Mouse (Mus musculus) heart, embryonic 16.5 days (tissue): Measurements from ENCODE around the gene Prss27. TPM values are rescaled to one million over a fixed set of nuclear protein-coding genes. Genes with fewer than 3 reads are reported as not detected.
A peak's percentile ranks its signal among the peaks of the same experiment; 100 is the strongest.

Source experiments
- ATAC-seq: fragments of 200-750 bp; cut with Nextera tagmentation; replicated peaks from 2 replicates; pipeline ENCODE4 v1.8.0; 2017; ENCODE audit warnings: moderate number of reproducible peaks; ENCODE audit not compliant: insufficient read depth, low FRiP score; ENCODE audit errors: extremely low read depth
- H3K27ac ChIP-seq: fragments of 300-500 bp; sonication (generic); 2 replicates; pipeline ENCODE4 v1.5.1; 2014; ENCODE audit warnings: mild to moderate bottlenecking, low read length, control low read depth, moderate library complexity
- H3K27me3 ChIP-seq: fragments of 300-500 bp; sonication (generic); 2 replicates; pipeline ENCODE4 v1.6.1; 2014; ENCODE audit warnings: low read length, mixed read lengths; ENCODE audit not compliant: control insufficient read depth, insufficient read depth
- H3K36me3 ChIP-seq: fragments of 300-500 bp; sonication (generic); 2 replicates; pipeline ENCODE4 v1.6.1; 2014; ENCODE audit not compliant: control insufficient read depth, insufficient read depth
- H3K4me1 ChIP-seq: fragments of 300-500 bp; sonication (generic); 2 replicates; pipeline ENCODE4 v1.6.1; 2014; ENCODE audit warnings: low read length, mixed read lengths; ENCODE audit not compliant: control insufficient read depth, insufficient read depth
- H3K4me2 ChIP-seq: fragments of 300-500 bp; sonication (generic); 2 replicates; pipeline ENCODE4 v1.6.1; 2014; ENCODE audit warnings: low read depth, mild to moderate bottlenecking, control low read depth, low read length
- H3K4me3 ChIP-seq: fragments of 300-500 bp; sonication (generic); 2 replicates; pipeline ENCODE4 v1.5.1; 2014; ENCODE audit warnings: mild to moderate bottlenecking, control low read depth, low read length
- H3K9ac ChIP-seq: fragments of 300-500 bp; sonication (generic); 2 replicates; pipeline ENCODE4 v1.6.1; 2014; ENCODE audit warnings: low read length, control low read depth
- H3K9me3 ChIP-seq: fragments of 300-500 bp; sonication (generic); replicated peaks from 2 replicates; pipeline ENCODE4 v1.6.1; 2016; ENCODE audit warnings: low read length; ENCODE audit not compliant: control insufficient read depth
- WGBS: fragments of 180-500 bp; shearing (Covaris S2); extraction: QIAGEN DNeasy Blood & Tissue Kit; methylation state at CpG from one replicate; pipeline ENCODE4 v1.1.7; 2014; 5-methylcytosine and 5-hydroxymethylcytosine counted together
- polyA plus RNA-seq: library from polyadenylated mRNA; unstranded; fragments of >200 nt; fragmentation: Nextera tagmentation; extraction: Ambion mirVana; gene quantifications from 2 replicates; pipeline ENCODE4 v1.2.1, GENCODE M21; 2015

Gene Prss27
- polyA plus RNA-seq, 1 experiment from 2014 or later, result 0.14 TPM

GRCm38 (mm10) chr17:24020696-24021095, 17.2 kb upstream of the Prss27 start:
- Histone ChIP-seq H3K4me1 (peaks cover 4% of the 10 kb centered on the region), H3K27me3 (no peaks in the 10 kb centered on the region), H3K36me3 (no peaks in the 10 kb centered on the region), H3K9me3 (no peaks in the 10 kb centered on the region), H3K4me3 (no peak overlapping the region), H3K27ac (no peak overlapping the region), H3K9ac (no peak overlapping the region), H3K4me2 (no peak overlapping the region)
- no peak for ATAC-seq
- WGBS, result 59% methylated on average over 6 of the region's 6 CpGs

GRCm38 (mm10) chr17:24021375-24022199, 16.4 kb upstream of the Prss27 start:
- no peak overlapping the region for H3K4me2 ChIP-seq
- peak; percentile 55; the same call in 1 of the 2 replicates for ATAC-seq
- peaks cover 4% of the 10 kb centered on the region for H3K4me1 ChIP-seq
- WGBS, result 51% methylated on average over 5 of the region's 5 CpGs
- H3K36me3 ChIP-seq, result no peaks in the 10 kb centered on the region
- H3K27me3 ChIP-seq, result no peaks in the 10 kb centered on the region
- H3K4me3 ChIP-seq, result no peak overlapping the region
- H3K9me3 ChIP-seq, result no peaks in the 10 kb centered on the region
- no peak overlapping the region for H3K9ac ChIP-seq
- H3K27ac ChIP-seq, result no peak overlapping the region

- Histone ChIP-seq H3K4me3 (no peak overlapping the region), H3K36me3 (no peaks in the 10 kb centered on the region), H3K9ac (no peak overlapping the region), H3K4me2 (no peak overlapping the region), H3K9me3 (no peaks in the 10 kb centered on the region), H3K4me1 (no peaks in the 10 kb centered on the region), H3K27me3 (no peaks in the 10 kb centered on the region), H3K27ac (no peak overlapping the region)
- ATAC-seq, result no peak
- WGBS, result 70% methylated on average over 7 of the region's 7 CpGs
Measured at GRCm38 (mm10) chr17:24029477-24029876, 8.5 kb upstream of the Prss27 start.

DNA sequence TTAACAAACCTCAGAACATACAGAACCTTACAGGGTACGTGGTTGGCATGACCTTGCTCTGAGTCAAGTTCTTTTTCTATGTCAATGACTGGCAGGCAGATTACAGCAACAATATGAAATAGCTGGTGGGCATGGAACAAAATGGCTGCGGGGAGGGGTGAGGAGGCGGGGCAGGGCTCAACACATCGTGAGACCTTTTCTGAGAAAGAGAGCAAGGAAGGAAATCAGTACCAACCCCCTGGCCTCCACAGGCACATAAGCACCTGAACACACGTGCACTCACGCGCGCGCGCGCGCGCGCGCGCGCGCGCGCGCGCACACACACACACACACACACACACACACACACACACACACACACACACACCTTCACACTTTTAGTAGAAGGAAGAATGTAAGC, 7.4 kb upstream of the Prss27 start:
- Histone ChIP-seq H3K4me2 (no peak overlapping the region), H3K9me3 (no peaks in the 10 kb centered on the region), H3K27me3 (no peaks in the 10 kb centered on the region), H3K27ac (no peak overlapping the region), H3K9ac (no peak overlapping the region), H3K4me3 (no peak overlapping the region), H3K36me3 (no peaks in the 10 kb centered on the region), H3K4me1 (no peaks in the 10 kb centered on the region)
- 64% methylated on average over 9 of the region's 22 CpGs for WGBS
- no peak for ATAC-seq

GRCm38 (mm10) chr17:24035087-24035486, 2.9 kb upstream of the Prss27 start:
- Histone ChIP-seq H3K4me3 (no peak overlapping the region), H3K9ac (no peak overlapping the region), H3K36me3 (no peaks in the 10 kb centered on the region), H3K9me3 (no peaks in the 10 kb centered on the region), H3K4me2 (no peak overlapping the region), H3K27me3 (no peaks in the 10 kb centered on the region), H3K27ac (no peak overlapping the region), H3K4me1 (no peaks in the 10 kb centered on the region)
- 33% methylated on average over 7 of the region's 7 CpGs for WGBS
- ATAC-seq, result peak; percentile 28; the same call in 1 of the 2 replicates

DNA sequence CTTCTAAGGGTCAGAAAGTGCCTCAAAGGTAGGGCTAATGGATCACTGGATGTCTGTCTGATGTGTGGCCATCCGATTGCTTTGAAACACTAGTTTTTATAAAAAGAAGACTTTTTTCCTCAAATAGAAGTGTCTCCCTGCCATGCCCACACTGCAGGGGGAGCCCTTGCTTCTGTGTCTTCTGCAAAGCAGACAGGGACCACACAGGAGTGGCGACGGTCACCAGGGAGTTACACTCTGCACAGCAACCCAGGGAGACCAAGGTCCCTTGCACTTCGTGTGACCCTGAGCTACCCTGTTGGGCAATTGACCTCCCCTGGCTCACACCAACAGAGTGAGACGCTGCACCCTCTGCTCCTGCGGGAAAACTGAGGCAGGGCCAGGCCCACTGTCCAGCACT, 990 bp upstream of the Prss27 start:
- H3K4me1 ChIP-seq, result no peaks in the 10 kb centered on the region
- WGBS, result 69% methylated on average over 6 of the region's 6 CpGs
- no peaks in the 10 kb centered on the region for H3K36me3 ChIP-seq
- no peaks in the 10 kb centered on the region for H3K27me3 ChIP-seq
- no peak overlapping the region for H3K4me3 ChIP-seq
- H3K9me3 ChIP-seq, result no peaks in the 10 kb centered on the region
- no peak overlapping the region for H3K27ac ChIP-seq
- H3K4me2 ChIP-seq, result no peak overlapping the region
- no peak for ATAC-seq
- H3K9ac ChIP-seq, result no peak overlapping the region

DNA sequence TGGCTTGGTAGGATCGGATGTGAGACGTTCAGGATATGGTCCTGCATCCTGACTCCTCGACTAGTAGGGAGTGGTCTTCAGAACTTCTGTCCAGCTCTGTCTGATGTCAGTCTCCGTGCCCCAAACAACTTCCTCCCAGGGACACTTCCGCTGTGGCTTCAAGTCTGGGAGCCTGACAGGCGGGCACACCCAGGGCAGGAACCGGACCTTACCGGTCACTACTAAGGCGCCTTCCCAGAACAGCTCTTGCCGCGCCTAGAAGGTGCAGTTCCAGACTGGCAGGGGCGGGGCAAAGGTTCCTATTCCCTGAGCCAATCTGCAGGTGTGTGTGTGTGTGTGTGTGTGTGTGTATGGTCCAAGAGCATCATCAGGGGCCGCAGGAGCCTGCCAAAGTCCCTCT, 584 bp upstream of the Prss27 start:
- Histone ChIP-seq H3K4me3 (no peak overlapping the region), H3K27me3 (no peaks in the 10 kb centered on the region), H3K27ac (no peak overlapping the region), H3K4me2 (no peak overlapping the region), H3K9ac (no peak overlapping the region), H3K4me1 (no peaks in the 10 kb centered on the region), H3K36me3 (no peaks in the 10 kb centered on the region), H3K9me3 (no peaks in the 10 kb centered on the region)
- ATAC-seq, result no peak
- 70% methylated on average over 13 of the region's 13 CpGs for WGBS

DNA sequence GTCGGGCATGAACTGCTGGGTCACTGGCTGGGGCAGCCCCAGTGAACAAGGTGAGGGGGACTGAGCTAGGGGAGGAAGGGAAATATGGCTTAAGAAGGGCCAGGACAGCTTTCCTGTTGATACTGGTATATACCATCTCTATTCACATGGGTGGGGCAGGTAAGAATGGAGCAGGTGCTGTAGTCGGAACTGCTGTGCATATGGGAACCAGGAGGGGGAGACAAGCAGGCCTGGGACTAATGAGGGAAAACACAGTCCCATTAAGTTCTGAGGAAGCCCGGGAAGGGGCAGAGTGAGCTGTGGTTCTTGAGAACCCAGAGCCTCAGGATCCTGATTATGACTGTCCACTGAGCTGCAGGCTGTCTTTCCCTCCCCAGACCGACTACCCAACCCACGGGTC, 6.5 kb downstream of the Prss27 start:
- 67% methylated on average over 5 of the region's 5 CpGs for WGBS
- H3K36me3 ChIP-seq, result peaks cover 9% of the 10 kb centered on the region

DNA sequence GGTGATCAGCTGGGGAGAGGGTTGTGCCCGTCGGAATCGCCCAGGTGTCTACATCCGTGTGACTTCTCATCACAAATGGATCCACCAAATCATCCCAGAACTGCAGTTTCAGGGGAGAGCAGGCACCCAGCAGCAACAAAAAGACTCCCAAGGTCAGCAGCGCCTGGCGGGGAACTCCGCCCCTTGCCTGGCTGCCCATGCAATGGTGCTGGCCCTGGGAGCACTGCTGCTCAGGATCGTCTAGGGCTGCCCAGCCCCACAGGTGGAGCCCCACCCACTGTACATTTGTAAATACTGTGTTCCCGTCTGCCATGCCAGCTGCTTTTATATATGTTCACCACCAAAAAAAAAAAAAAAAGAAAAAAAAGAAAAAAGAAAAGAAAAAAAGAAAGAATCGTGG, 7.7 kb downstream of the Prss27 start:
- H3K4me3 ChIP-seq, result no peak overlapping the region
- H3K9ac ChIP-seq, result no peak overlapping the region
- ATAC-seq, result no peak
- WGBS, result 77% methylated on average over 10 of the region's 10 CpGs
- no peaks in the 10 kb centered on the region for H3K4me1 ChIP-seq
- peaks cover 16% of the 10 kb centered on the region for H3K36me3 ChIP-seq
- no peaks in the 10 kb centered on the region for H3K9me3 ChIP-seq
- H3K27me3 ChIP-seq, result no peaks in the 10 kb centered on the region
- H3K4me2 ChIP-seq, result no peak overlapping the region
- no peak overlapping the region for H3K27ac ChIP-seq

More for the DNA sequence above, 6.5 kb downstream of the Prss27 start:
- no peak for ATAC-seq
- Histone ChIP-seq H3K27me3 (no peaks in the 10 kb centered on the region), H3K4me1 (no peaks in the 10 kb centered on the region), H3K4me3 (no peak overlapping the region), H3K9me3 (no peaks in the 10 kb centered on the region), H3K27ac (no peak overlapping the region), H3K9ac (no peak overlapping the region), H3K4me2 (no peak overlapping the region)
